Comparison of ENCODE assay signal across 18 mouse cellular contexts in the genomic region with DNA sequence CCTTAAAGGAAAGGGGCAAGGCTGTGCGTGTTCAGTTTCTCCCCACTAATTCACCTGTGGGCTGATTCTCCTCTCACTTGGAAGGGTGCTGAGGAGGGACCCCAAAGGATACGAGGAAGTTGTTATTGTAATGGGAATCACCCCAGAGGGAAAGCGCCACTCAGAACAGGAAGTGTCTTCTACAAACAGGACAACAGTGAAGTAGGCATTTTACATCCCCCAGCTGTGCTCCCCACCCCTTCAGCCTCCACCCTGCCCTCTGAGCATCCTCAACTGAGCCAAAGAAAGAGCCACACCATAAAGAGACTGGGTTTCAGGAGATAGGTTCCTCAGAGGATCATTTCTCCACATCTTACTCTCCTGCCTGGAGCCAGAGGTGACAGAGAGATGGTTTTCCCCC.
DNase-seq lines count a peak whose midpoint lies in the region; ATAC-seq lines count a peak whose summit lies in the region.
"Had no signal": no experiment of that assay in that cellular context is flagged by ENCODE, and none has a peak within 500 bp of the region (broad histone marks: within the 10 kb centered on the region; RNA-seq: fewer than 3 reads in every experiment).

No protein-coding gene starts in this region.

- H3K4me1 ChIP-seq in heart, embryonic 10.5 days: peaks cover 39% of the 10 kb centered on the region
- peaks cover 51% of the 10 kb centered on the region for H3K4me1 ChIP-seq in midbrain, embryonic 10.5 days
- no peaks in the 10 kb centered on the region; the same call in 1 of the 2 replicates for H3K4me1 ChIP-seq in midbrain, embryonic 15.5 days

- no peak overlapping the region for H3K4me3 ChIP-seq in heart, embryonic 10.5 days
- H3K4me3 ChIP-seq in midbrain, embryonic 10.5 days: no peak overlapping the region
- no peak overlapping the region for H3K4me3 ChIP-seq in midbrain, embryonic 15.5 days
- H3K4me3 ChIP-seq: heart, embryonic 13.5 days; limb, embryonic 13.5 days; neural tube, embryonic 13.5 days had no signal

- no peak for DNase-seq in heart, embryonic 10.5 days (ENCODE audit: low spot score)
- no peak for DNase-seq in heart, postnatal 4 days
- DNase-seq in midbrain, embryonic 10.5 days (ENCODE audit: low spot score): no peak
- DNase-seq in naive thymus-derived CD4-positive, alpha-beta T cell, adult 2 months (ENCODE audit: low read depth): peak; percentile 43
- peak; percentile 41 for DNase-seq in thymus, postnatal 4 days
- DNase-seq in cerebellum, adult 11 months: no peak
- no peak for DNase-seq in adrenal gland, adult 8-10 months
- DNase-seq: cerebellum, postnatal 14 days; gastrocnemius, postnatal 14 days; kidney, adult 18-20 months; kidney, postnatal 25 days; lung, adult 2 months; right cerebral cortex, postnatal 25 days had no signal

- H3K27me3 ChIP-seq in heart, embryonic 10.5 days (ENCODE audit: insufficient read depth, poor library complexity, severe bottlenecking): no peaks in the 10 kb centered on the region
- no peaks in the 10 kb centered on the region for H3K27me3 ChIP-seq in midbrain, embryonic 10.5 days (ENCODE audit: low read depth, poor library complexity, severe bottlenecking)
- H3K27me3 ChIP-seq in midbrain, embryonic 15.5 days (replicated peaks): no peaks in the 10 kb centered on the region
- H3K27me3 ChIP-seq: heart, embryonic 13.5 days; limb, embryonic 13.5 days; neural tube, embryonic 13.5 days had no signal

- H3K9ac ChIP-seq in midbrain, embryonic 15.5 days: no peak overlapping the region
- H3K9ac ChIP-seq: heart, embryonic 13.5 days; limb, embryonic 13.5 days; neural tube, embryonic 13.5 days had no signal

- H3K36me3 ChIP-seq in heart, embryonic 10.5 days: no peaks in the 10 kb centered on the region
- H3K36me3 ChIP-seq in midbrain, embryonic 10.5 days: no peaks in the 10 kb centered on the region
- no peaks in the 10 kb centered on the region for H3K36me3 ChIP-seq in midbrain, embryonic 15.5 days (replicated peaks)
- H3K36me3 ChIP-seq: heart, embryonic 13.5 days; limb, embryonic 13.5 days; neural tube, embryonic 13.5 days had no signal

- no peak overlapping the region for H3K4me2 ChIP-seq in midbrain, embryonic 15.5 days
- H3K4me2 ChIP-seq: heart, embryonic 13.5 days; limb, embryonic 13.5 days; neural tube, embryonic 13.5 days had no signal

- 0 out of 2 replicates have a peak overlapping the region, but pooled peaks have one; percentile 16 for H3K27ac ChIP-seq in heart, embryonic 10.5 days
- peak overlapping the region; percentile 61 for H3K27ac ChIP-seq in midbrain, embryonic 10.5 days (replicated peaks)
- no peak overlapping the region for H3K27ac ChIP-seq in midbrain, embryonic 15.5 days
- H3K27ac ChIP-seq: heart, embryonic 13.5 days; limb, embryonic 13.5 days; neural tube, embryonic 13.5 days had no signal

- no peak for ATAC-seq in midbrain, embryonic 15.5 days (replicated peaks)
- ATAC-seq: activated CD4-positive, CD25-positive, alpha-beta regulatory T cell, adult 4 months had no signal

- no peaks in the 10 kb centered on the region for H3K9me3 ChIP-seq in heart, embryonic 10.5 days
- no peaks in the 10 kb centered on the region for H3K9me3 ChIP-seq in midbrain, embryonic 10.5 days (replicated peaks)
- H3K9me3 ChIP-seq in midbrain, embryonic 15.5 days: no peaks in the 10 kb centered on the region
- H3K9me3 ChIP-seq: heart, embryonic 13.5 days; limb, embryonic 13.5 days; neural tube, embryonic 13.5 days had no signal

- WGBS in heart, embryonic 10.5 days: 58% methylated on average over 3 of the region's 3 CpGs
- 71% methylated on average over 3 of the region's 3 CpGs for WGBS in midbrain, embryonic 10.5 days
- WGBS in midbrain, embryonic 15.5 days: 81% methylated on average over 3 of the region's 3 CpGs

Comparison
In these comparisons a context has a peak if more than half of its experiments do, and no peak if none do; other contexts are left out.
1. DNase-seq: peak in naive thymus-derived CD4-positive, alpha-beta T cell, adult 2 months (single experiment) and thymus, postnatal 4 days (single experiment); none in heart, embryonic 10.5 days (single experiment), heart, postnatal 4 days (single experiment), midbrain, embryonic 10.5 days (single experiment), cerebellum, adult 11 months (single experiment) and adrenal gland, adult 8-10 months (single experiment).